Mouse (Mus musculus) natural killer cell, adult 2 months (primary cell): ENCODE data around the gene Cyb5d1.

Experiments used
- DNase-seq, 2 experiments: peaks; one replicate each; pipeline ENCODE4 v3.0.0; 2022; ENCODE audit warnings: low spot score in 2 of 2

The Cyb5d1 gene

GRCm38 (mm10) chr11:69379600-69379999, 15.8 kb downstream of the Cyb5d1 start:
- no peak for DNase-seq

GRCm38 (mm10) chr11:69377766-69378165, 17.7 kb downstream of the Cyb5d1 start:
- DNase-seq: no peak

- DNase-seq: no peak
Observed at GRCm38 (mm10) chr11:69375646-69376045, 19.8 kb downstream of the Cyb5d1 start.

GRCm38 (mm10) chr11:69373223-69373965, 22.0 kb downstream of the Cyb5d1 start:
- no peak for DNase-seq

- DNase-seq: peak; percentile 37 to 49
Observed at GRCm38 (mm10) chr11:69372780-69373170, 22.7 kb downstream of the Cyb5d1 start.

- no peak for DNase-seq
Observed at GRCm38 (mm10) chr11:69372056-69372779, 23.2 kb downstream of the Cyb5d1 start.

- no peak for DNase-seq
Observed at GRCm38 (mm10) chr11:69371601-69372000, 23.8 kb downstream of the Cyb5d1 start.

- DNase-seq: no peak
Observed at GRCm38 (mm10) chr11:69370817-69371215, 24.6 kb downstream of the Cyb5d1 start.

- DNase-seq: no peak
Observed at GRCm38 (mm10) chr11:69369990-69370816, 25.2 kb downstream of the Cyb5d1 start.

GRCm38 (mm10) chr11:69369215-69369989, 26.0 kb downstream of the Cyb5d1 start, which contains the start of gene Chd3:
TSS of gene Chd3 (minus strand) at chr11:69369406.
- DNase-seq: no peak

GRCm38 (mm10) chr11:69368356-69369214, 26.8 kb downstream of the Cyb5d1 start:
- DNase-seq: peak; percentile 50 to 61

GRCm38 (mm10) chr11:69367616-69368355, 27.6 kb downstream of the Cyb5d1 start:
- DNase-seq: peak; percentile 79 to 86

GRCm38 (mm10) chr11:69366855-69367615, 28.4 kb downstream of the Cyb5d1 start:
- peak; percentile 19 to 35 for DNase-seq

- peak; percentile 83 to 84 for DNase-seq
Observed at GRCm38 (mm10) chr11:69366157-69366854, 29.1 kb downstream of the Cyb5d1 start.

- DNase-seq: no peak
Observed at GRCm38 (mm10) chr11:69365722-69366121, 29.7 kb downstream of the Cyb5d1 start.

- DNase-seq: no peak
Observed at GRCm38 (mm10) chr11:69364910-69365309, 30.5 kb downstream of the Cyb5d1 start.

- DNase-seq: no peak
Observed at GRCm38 (mm10) chr11:69364376-69364775, 31.1 kb downstream of the Cyb5d1 start.

GRCm38 (mm10) chr11:69362479-69362878, 33.0 kb downstream of the Cyb5d1 start:
- no peak for DNase-seq
